Mouse (Mus musculus) lung, embryonic 14.5 days (tissue): ENCODE data around the gene Cd27. TPM values are rescaled to one million over a fixed set of nuclear protein-coding genes. Genes with fewer than 3 reads are reported as not detected.
"Not testable (repeated sequence)": the region's sequence is repeated elsewhere in the genome, so short reads cannot be mapped to it uniquely, and the experiment has no call there.

Experiments used
- ATAC-seq: fragments of 200-750 bp; cut with Nextera tagmentation; 2 replicates; pipeline ENCODE4 v1.8.0; 2017; ENCODE audit warnings: mild to moderate bottlenecking, moderate TSS enrichment, moderate library complexity; ENCODE audit not compliant: insufficient read depth
- DNase-seq: peaks from one replicate; pipeline ENCODE4 v3.0.0-alpha.2; 2015
- H3K27ac ChIP-seq: fragments of 300-500 bp; sonication (generic); 2 replicates; pipeline ENCODE4 v1.5.1; 2014; ENCODE audit warnings: low read depth, mild to moderate bottlenecking, moderate library complexity
- H3K27me3 ChIP-seq: fragments of 300-500 bp; sonication (generic); 2 replicates; pipeline ENCODE4 v1.6.1; 2014; ENCODE audit warnings: low read length, control low read depth; ENCODE audit not compliant: insufficient read depth
- H3K36me3 ChIP-seq: fragments of 300-500 bp; sonication (generic); 2 replicates; pipeline ENCODE4 v1.6.1; 2014; ENCODE audit warnings: control low read depth; ENCODE audit not compliant: insufficient read depth
- H3K4me1 ChIP-seq: fragments of 300-500 bp; sonication (generic); 2 replicates; pipeline ENCODE4 v1.6.1; 2014; ENCODE audit warnings: antibody characterized with exemption, control low read depth; ENCODE audit not compliant: insufficient read depth
- H3K4me2 ChIP-seq: fragments of 300-500 bp; sonication (generic); 2 replicates; pipeline ENCODE4 v1.6.1; 2014; ENCODE audit warnings: mild to moderate bottlenecking
- H3K4me3 ChIP-seq: fragments of 300-500 bp; sonication (generic); 2 replicates; pipeline ENCODE4 v1.5.1; 2014; ENCODE audit warnings: low read depth, low read length
- H3K9ac ChIP-seq: fragments of 300-500 bp; sonication (generic); 2 replicates; pipeline ENCODE4 v1.6.1; 2014
- H3K9me3 ChIP-seq: fragments of 300-500 bp; sonication (generic); 2 replicates; pipeline ENCODE4 v1.6.1; 2016; ENCODE audit warnings: low read depth, low read length, control low read depth
- CTCF ChIP-seq: IDR thresholded peaks from 2 replicates; pipeline ENCODE4 v1.5.1; 2016; ENCODE audit warnings: antibody characterized with exemption, low read depth
- WGBS: fragments of 180-500 bp; shearing (Covaris S2); extraction: QIAGEN DNeasy Blood & Tissue Kit; methylation state at CpG from one replicate; pipeline ENCODE4 v1.1.7; 2014; 5-methylcytosine and 5-hydroxymethylcytosine counted together
- polyA plus RNA-seq: library from polyadenylated mRNA; unstranded; fragments of >200 nt; fragmentation: Nextera tagmentation; extraction: Ambion mirVana; gene quantifications from 2 replicates; pipeline ENCODE4 v1.2.1, GENCODE M21; 2014

Gene Cd27
- polyA plus RNA-seq = 1.9 and 2.0 TPM in 2 replicates

DNA sequence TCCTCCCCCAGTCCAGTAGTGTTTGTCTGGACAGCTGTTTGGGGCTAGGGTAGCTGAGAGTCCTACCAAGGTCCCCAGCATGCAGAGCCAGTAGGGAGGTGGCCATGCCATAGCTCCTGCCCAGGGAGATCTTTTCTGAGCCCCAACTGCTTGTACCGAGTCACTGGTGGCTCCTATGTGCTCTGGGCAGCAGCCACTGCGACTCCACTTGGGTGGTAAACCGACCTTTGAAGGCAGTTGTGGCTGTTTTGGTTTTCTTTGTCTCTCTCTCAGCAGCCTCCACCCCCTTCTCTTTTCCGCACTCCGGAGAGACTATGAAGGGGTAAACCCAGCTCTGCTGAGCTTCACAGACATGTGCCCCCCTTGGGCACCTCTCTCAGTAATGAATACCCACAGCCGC, at the start of gene Cd27:
TSS of gene Cd27 (minus strand) at position 229 of the 400 bp plus-strand sequence.
- 48% methylated on average over 6 of the region's 6 CpGs for WGBS
- DNase-seq = no peak
- Histone ChIP-seq H3K4me3 (no peak within 1 kb of the TSS), H3K9ac (no peak within 1 kb of the TSS), H3K4me1 (no peaks in the 10 kb centered on the region; the same call in 1 of the 2 replicates), H3K9me3 (no peaks in the 10 kb centered on the region), H3K27ac (no peak within 1 kb of the TSS), H3K36me3 (no peaks in the 10 kb centered on the region), H3K4me2 (no peak within 1 kb of the TSS), H3K27me3 (no peaks in the 10 kb centered on the region)
- ATAC-seq = no peak
- TF ChIP-seq CTCF = no peak

DNA sequence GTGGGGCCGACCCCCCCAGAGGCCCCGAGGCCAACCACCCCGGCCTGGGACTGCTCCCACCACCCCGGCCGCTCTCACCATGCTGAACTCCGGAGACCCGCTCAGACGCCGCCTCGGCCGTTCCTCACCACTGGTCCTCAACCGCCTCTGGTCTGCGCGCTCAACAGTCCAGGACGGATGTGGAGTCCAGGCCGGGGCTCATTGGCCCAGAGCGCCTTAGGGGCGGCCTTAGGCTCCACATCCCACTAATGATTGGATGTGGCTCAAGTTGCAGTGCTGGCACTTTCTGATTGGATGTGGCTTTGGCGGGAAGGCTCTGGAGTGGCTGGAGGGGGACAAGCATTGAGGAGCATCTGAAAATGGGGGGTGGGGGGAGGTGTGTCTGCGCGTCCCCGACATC, 49.1 kb upstream of the Cd27 start, which contains the start of gene Tuba3a:
TSS of gene Tuba3a (minus strand) at position 153 of the 400 bp plus-strand sequence.
- Histone ChIP-seq H3K4me1 (no peaks in the 10 kb centered on the region), H3K4me3 (no peak within 1 kb of the TSS), H3K9ac (no peak within 1 kb of the TSS), H3K9me3 (no peaks in the 10 kb centered on the region), H3K27ac (no peak within 1 kb of the TSS), H3K4me2 (no peak within 1 kb of the TSS), H3K36me3 (no peaks in the 10 kb centered on the region), H3K27me3 (no peaks in the 10 kb centered on the region)
- no peak for DNase-seq
- 93% methylated on average over 22 of the region's 22 CpGs for WGBS
- ATAC-seq = no peak; the same call in 1 of the 2 replicates
- TF ChIP-seq CTCF = no peak

DNA sequence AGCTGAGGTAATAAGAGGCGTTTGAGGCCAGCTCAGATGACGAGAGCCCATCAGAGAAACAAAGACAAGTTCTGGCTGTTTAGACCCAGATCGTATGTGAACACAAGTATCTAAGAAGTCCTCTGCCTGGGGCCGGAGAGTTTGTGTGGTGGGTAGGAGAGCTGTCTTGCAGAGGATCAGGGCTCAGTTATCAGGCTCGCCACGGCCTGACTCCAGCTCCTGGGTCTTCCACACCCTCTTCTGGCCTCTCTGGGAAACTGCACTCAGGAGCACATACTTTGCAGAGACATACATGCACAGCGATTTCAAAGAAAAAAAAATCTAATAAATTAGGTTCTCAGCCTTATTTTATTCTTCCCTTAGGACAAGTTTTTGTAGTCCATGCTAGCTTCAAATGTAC, 47.9 kb upstream of the Cd27 start:
- Histone ChIP-seq H3K4me1 (no peaks in the 10 kb centered on the region), H3K9ac (no peak overlapping the region), H3K4me2 (no peak overlapping the region), H3K27ac (no peak overlapping the region), H3K9me3 (no peaks in the 10 kb centered on the region), H3K4me3 (no peak overlapping the region), H3K36me3 (no peaks in the 10 kb centered on the region), H3K27me3 (no peaks in the 10 kb centered on the region)
- ATAC-seq (no peak), DNase-seq (no peak)
- 83% methylated on average over 7 of the region's 7 CpGs for WGBS
- no peak for TF ChIP-seq CTCF

DNA sequence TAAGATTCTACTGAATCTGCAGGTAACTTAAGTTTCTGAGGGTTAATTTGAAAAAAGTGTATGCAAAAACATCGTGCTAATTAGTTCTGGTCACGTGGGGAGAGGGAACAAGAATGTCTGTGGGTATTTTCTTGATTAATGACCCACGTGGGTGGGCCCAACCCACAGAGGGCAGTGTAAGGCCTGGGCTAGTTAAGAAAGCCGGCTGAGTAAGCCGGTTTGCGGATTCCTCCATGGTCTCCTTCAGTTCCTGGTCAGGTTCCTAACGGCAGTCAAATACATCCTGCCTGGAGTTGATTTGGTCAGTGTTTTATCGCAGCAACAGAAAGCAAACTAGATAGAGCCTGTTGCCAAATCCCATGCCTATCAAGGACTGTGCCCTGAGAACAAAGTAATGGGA, 47.4 kb upstream of the Cd27 start:
- Histone ChIP-seq H3K36me3 (no peaks in the 10 kb centered on the region), H3K9me3 (no peaks in the 10 kb centered on the region), H3K9ac (no peak overlapping the region), H3K4me3 (no peak overlapping the region), H3K4me1 (no peaks in the 10 kb centered on the region), H3K27ac (no peak overlapping the region), H3K27me3 (no peaks in the 10 kb centered on the region), H3K4me2 (no peak overlapping the region)
- no peak for TF ChIP-seq CTCF
- 25% methylated on average over 8 of the region's 8 CpGs for WGBS
- DNase-seq (peak; percentile 34), ATAC-seq (no peak)

DNA sequence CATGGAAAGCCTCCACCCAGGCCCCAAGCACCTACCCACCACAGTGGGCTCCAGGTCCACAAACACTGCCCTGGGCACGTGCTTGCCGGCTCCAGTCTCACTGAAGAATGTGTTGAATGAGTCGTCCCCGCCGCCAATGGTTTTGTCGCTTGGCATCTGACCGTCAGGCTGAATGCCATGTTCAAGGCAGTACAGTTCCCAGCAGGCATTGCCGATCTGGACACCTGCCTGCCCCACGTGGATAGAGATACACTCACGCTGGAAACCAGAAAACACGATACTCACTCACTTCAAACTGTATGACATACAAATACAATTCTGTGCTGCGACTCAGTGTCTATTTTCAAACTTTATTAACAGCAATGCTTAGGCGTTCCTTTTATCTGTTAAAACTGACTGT, 45.9 kb upstream of the Cd27 start:
- DNase-seq, H3K27me3 ChIP-seq, H3K4me2 ChIP-seq, H3K4me1 ChIP-seq, H3K27ac ChIP-seq, ATAC-seq, H3K4me3 ChIP-seq, H3K9ac ChIP-seq, H3K9me3 ChIP-seq, H3K36me3 ChIP-seq: not testable (repeated sequence)
- WGBS = 90% methylated on average over 13 of the region's 13 CpGs

DNA sequence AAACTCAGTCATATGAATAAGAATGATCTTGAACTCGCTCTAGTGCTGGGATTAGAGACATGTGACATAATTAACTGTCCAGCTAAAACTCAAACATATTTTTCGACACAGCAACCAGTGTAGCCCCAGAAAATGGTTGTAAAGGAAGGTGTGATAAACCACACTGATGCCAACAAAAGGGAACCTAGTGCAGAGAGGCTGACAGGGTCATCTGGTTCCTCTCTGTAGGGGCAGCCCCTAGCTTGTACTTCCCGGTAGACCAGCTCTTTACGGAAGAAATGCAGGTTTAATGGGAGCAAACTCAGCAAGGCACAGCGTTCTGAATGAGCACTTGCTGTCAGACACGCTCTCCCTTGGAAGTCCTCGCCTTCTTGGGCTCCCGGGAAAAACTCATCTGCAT, 42.9 kb upstream of the Cd27 start:
- Histone ChIP-seq H3K27me3 (no peaks in the 10 kb centered on the region), H3K36me3 (no peaks in the 10 kb centered on the region), H3K4me1 (no peaks in the 10 kb centered on the region), H3K4me2 (no peak overlapping the region), H3K27ac (no peak overlapping the region), H3K9ac (no peak overlapping the region), H3K4me3 (no peak overlapping the region), H3K9me3 (no peaks in the 10 kb centered on the region)
- peak; percentile 5 for DNase-seq
- 57% methylated on average over 8 of the region's 8 CpGs for WGBS
- no peak for TF ChIP-seq CTCF
- no peak for ATAC-seq

DNA sequence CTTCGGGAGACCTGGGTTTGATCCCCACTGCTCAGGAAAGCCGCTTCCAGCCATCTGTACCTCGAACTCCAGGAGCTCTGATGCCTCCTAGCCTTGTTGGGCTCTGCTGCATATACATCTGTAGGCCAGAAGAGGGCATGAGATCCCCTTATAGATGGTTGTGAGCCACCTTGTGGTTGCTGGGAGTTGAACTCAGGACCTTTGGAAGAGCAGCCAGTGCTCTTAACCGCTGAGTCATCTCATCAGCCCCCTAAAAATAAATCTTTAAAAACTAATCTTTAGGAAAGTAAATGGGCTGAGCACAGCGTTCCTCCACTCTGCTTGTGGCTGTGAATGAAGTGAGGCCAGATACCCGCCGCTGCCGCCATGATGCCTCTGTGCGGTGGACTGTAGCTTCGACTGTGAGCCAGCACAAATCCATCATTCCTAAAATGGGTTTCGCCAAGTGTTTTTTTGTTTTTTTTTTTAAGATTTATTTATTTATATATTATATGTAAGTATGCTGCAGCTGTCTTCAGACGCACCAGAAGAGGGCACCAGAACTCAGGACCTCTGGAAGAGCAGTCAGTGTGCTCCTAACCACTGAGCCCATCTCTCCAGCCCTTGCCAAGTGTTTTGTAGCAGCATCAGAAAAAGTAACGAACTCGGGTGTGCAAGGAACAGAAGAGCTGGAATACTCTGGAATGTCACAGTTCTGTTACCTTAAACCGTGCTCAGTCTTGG, 38.2 kb upstream of the Cd27 start:
- ATAC-seq (no peak), DNase-seq (peak; percentile 83)
- no peak overlapping the region for H3K9ac ChIP-seq
- 0 out of 2 replicates have a peak, but pooled peaks cover 2% of the 10 kb centered on the region for H3K4me1 ChIP-seq
- H3K27me3 ChIP-seq = no peaks in the 10 kb centered on the region
- 48% methylated on average over 15 of the region's 15 CpGs for WGBS
- no peak overlapping the region for H3K27ac ChIP-seq
- no peak overlapping the region for H3K4me2 ChIP-seq
- H3K36me3 ChIP-seq = no peaks in the 10 kb centered on the region
- peak; percentile 75 for TF ChIP-seq CTCF
- no peak overlapping the region for H3K4me3 ChIP-seq
- no peaks in the 10 kb centered on the region for H3K9me3 ChIP-seq
